Mouse (Mus musculus): ENCODE measurements around the gene Ptprm. TPM values are rescaled to one million over a fixed set of nuclear protein-coding genes. Genes with fewer than 3 reads are reported as not detected.
A peak's percentile ranks its signal among the peaks of the same experiment; 100 is the strongest.

The Ptprm gene
- total RNA-seq, 2 experiments from 2014 or later: 78.4 to 88.4 TPM

GRCm38 (mm10) chr17:67032021-67032420, 322.2 kb downstream of the Ptprm start:
- DNase-seq (ENCODE audit: low spot score): no peak
- intact Hi-C loops (cut with DNase I): no loop called here

DNA sequence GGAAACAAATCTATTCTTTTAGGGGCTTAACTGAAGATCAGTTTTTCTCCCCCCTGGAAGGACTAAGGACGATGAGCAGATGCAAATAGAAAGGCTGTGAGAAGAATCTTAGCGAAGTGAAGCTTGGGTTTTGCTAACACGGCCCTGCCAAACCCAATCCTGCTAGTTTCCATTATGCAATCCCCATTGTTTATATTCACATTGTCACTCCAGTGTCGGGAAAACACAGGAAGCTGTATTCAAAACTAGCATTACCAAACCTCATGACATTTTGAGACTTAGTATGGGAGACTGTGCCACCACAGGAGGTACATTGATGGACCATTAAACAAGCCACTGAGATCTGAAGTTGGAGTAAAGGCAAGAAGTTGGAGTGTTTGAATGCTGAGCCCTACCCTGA, 322.9 kb downstream of the Ptprm start:
- DNase-seq (ENCODE audit: low spot score): no peak
- intact Hi-C loops (cut with DNase I): no loop called here

GRCm38 (mm10) chr17:67027274-67027673, 327.0 kb downstream of the Ptprm start:
- DNase-seq (ENCODE audit: low spot score): no peak
- intact Hi-C loops (cut with DNase I): no loop called here

GRCm38 (mm10) chr17:67016501-67016900, 337.8 kb downstream of the Ptprm start:
- intact Hi-C loops (cut with DNase I): no loop called here
- no peak for DNase-seq (ENCODE audit: low spot score)

- DNase-seq (ENCODE audit: low spot score): no peak
- intact Hi-C loops (cut with DNase I): no loop called here
Measured at GRCm38 (mm10) chr17:67013217-67013616, 341.0 kb downstream of the Ptprm start.

DNA sequence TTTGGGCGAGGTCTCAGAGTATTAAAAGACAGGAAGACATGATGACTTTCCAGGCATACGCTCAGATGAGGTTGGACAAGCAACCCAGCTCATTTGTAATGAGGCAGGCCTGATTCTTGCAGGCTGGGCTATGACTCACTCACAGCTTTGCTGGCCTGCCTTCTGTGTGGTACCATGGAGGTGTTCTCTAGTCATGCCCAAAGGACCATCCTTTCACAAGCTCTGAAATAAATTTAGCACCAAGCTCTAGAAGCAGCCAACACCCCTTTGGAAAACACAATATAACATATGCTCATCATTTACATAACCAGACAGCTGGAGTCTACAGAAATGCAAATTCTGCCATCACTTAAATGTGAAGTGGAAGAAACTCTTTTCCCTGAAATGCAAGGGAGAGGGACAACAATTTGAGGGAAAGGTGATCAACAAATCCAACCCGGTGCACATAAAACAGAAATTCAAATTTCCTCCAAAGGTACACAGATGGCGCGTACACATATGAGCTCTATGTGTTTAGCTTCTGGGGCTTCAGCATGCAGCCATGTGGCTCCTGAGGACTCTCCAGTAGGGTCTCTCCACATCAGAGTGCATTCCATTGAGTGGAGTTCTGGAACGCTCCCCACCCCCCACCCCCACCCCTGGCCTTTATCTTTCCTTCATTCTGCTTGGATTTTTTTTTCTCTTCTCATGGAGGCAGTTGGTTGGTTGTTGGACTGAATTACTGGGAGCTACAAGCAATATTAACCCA, 342.2 kb downstream of the Ptprm start:
- no peak for DNase-seq (ENCODE audit: low spot score)
- intact Hi-C loops (cut with DNase I): no loop called here

- intact Hi-C loops (cut with DNase I): no loop called here
- DNase-seq (ENCODE audit: low spot score): no peak
Measured at GRCm38 (mm10) chr17:67010136-67010535, 344.1 kb downstream of the Ptprm start.

GRCm38 (mm10) chr17:67008137-67008536, 346.1 kb downstream of the Ptprm start:
- intact Hi-C loops (cut with DNase I): no loop called here
- DNase-seq (ENCODE audit: low spot score): no peak

DNA sequence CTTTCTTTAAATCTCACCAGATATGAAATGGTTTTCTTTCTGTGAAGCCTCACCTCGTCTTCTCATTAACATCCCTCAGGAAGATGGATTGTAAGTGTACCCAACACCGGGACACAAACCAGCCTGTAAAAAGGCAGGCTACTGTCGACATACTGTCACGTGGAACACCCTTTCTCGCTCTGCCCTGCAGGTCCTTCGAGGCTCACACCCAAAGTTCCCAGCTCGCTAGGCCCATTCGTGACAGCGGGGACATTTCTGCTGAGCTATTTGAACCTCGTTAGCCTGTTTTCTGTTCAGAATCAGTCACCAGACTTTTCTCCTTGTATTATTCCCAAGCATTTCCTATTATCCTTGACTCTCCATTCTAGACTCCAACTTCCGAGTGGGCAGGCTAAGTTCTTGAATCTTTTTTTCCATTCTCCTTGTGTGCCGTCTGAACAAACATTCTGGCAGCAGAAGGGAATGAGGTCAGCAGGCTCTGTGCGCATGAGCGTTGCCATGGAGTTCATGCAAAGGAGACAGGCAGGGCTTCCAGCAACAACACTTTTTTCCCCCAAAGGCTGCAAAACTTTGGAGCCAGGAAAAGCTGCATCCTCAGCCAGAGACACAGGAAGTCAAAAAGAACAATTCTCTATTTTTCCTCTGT, 347.4 kb downstream of the Ptprm start:
- intact Hi-C loops (cut with DNase I): no loop called here
- DNase-seq (ENCODE audit: low spot score): peak; percentile 90

GRCm38 (mm10) chr17:66996882-66997281, 357.4 kb downstream of the Ptprm start:
- intact Hi-C loops (cut with DNase I): no loop called here
- no peak for DNase-seq (ENCODE audit: low spot score)

DNA sequence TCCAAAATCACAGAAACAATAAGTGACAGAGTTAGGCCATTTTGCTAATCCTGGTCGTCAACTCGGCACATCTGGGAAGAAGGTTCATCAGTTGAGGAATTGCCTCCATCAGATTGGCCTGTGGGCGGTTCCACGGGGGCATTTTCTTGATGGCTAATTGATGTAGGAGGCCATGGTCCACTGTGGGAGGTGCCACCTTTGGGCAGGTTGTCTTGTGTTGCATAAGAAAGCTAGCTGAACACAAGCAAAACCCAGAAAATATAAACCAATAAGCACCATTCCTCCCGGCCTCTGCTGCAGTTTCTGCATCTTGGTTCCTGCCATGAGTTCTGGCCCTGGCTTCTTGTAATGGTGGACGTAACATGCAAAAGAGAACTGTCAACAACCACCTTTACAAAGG, 358.2 kb downstream of the Ptprm start:
- DNase-seq (ENCODE audit: low spot score): no peak
- intact Hi-C loops (cut with DNase I): no loop called here

DNA sequence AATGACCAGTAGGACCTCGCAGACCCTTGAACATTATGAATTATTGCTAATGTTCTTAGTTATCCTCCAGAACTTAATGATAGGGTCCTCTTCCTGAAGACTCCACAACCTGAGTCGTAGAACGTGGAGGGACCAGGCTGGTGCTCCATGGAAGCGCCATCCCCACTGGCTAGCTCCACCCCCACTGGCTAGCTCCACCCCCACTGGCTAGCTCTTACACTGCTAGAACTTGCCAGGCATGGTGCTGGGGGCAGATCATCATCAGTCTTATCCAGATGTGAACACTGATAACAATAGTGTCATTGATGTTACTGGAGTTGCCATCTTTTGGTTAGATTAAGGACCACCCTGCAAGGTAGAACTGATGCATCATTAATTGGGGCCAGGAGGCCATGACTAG, 362.4 kb downstream of the Ptprm start:
- intact Hi-C loops (cut with DNase I): no loop called here
- no peak for DNase-seq (ENCODE audit: low spot score)

- DNase-seq (ENCODE audit: low spot score): no peak
- intact Hi-C loops (cut with DNase I): no loop called here
Measured at GRCm38 (mm10) chr17:66990761-66991160, 363.5 kb downstream of the Ptprm start.

- intact Hi-C loops (cut with DNase I): no loop called here
- DNase-seq (ENCODE audit: low spot score): no peak
Measured at GRCm38 (mm10) chr17:66988014-66988413, 366.2 kb downstream of the Ptprm start.

DNA sequence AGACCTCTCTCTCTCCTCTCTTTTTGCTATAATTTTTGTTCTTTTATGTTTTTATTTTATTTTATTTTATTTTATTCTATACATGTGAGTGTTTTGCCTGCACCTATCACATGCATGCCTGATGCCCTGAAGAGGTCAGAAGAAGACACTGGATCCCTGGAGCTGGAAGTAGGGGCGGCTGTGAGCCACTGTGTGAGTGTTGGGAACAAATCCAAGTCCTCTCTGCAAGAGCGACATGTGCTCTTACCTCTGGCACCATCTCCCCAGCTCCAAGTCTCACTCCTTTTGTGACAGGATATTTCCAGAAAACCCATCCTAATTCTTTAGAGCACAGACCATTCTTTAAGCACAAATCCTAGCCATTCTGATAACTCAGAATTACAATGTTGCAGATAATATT, 372.6 kb downstream of the Ptprm start:
- DNase-seq (ENCODE audit: low spot score): no peak
- intact Hi-C loops (cut with DNase I): no loop called here

DNA sequence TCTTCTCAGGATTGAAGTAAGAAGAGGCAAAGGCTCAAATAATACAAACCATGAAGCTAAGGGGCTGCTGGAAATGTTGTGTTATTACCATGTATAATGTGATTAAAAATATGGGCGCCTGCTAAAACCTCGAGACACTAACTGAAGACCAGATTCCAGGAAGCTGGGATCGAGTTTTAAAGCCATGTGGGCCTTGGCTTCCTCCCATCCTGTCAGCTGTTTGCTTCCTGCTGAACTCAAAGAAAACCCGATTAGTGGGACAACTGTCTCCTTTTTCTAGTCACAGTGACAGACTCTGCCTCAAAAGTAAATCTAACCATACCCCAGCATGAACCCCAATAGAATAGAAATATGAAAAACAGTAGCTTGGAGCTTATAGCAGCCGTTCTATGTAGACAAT, 374.3 kb downstream of the Ptprm start:
- intact Hi-C loops (cut with DNase I): no loop called here

DNA sequence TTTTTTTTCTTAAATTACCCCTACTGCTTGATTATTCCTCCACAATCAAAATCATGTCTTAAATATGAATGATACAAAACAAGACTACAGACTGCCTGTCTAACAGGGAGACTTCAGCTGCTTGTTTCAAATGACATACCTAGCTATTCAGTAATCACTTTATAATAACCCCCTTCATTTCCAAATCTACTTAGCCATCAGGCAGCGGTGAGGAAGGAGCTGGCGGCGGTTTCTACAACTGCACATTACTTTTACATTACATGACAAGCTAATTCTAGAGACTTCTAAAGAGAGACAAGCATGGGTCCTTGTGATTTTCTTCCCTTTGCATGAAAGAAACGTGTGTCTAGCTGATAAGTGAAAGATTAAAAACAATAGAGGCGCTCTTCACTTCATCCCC, 377.8 kb downstream of the Ptprm start:
- DNase-seq (ENCODE audit: low spot score): no peak
- intact Hi-C loops (cut with DNase I): no loop called here

More for the DNA sequence above, 374.3 kb downstream of the Ptprm start:
- no peak for DNase-seq (ENCODE audit: low spot score)

- intact Hi-C loops (cut with DNase I): no loop called here
- no peak for DNase-seq (ENCODE audit: low spot score)
Measured at GRCm38 (mm10) chr17:66972976-66973375, 381.3 kb downstream of the Ptprm start.

DNA sequence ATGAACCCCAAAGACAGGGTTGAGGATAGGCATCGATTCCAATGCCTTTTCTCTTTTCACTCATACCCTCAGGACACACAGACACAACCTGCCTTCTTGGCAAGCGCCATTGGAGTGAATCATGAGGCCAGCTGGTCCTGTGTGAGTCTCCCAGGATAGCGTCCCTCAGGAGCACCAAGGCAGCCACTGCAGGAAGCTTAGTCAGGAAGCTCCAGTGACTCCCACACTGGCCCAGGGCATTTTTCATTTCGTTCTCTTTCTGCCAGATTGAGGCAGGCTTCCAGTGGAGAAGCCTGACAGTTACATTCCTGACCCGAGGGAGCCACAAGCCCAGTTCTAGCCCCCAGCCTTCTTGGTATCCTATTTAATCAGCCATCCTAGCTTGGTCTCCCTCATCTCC, 393.3 kb downstream of the Ptprm start:
- DNase-seq (ENCODE audit: low spot score): no peak

GRCm38 (mm10) chr17:66960557-66960956, 393.7 kb downstream of the Ptprm start:
- no peak for DNase-seq (ENCODE audit: low spot score)
- intact Hi-C loops (cut with DNase I): no loop called here

More for the DNA sequence above, 393.3 kb downstream of the Ptprm start:
- intact Hi-C loops (cut with DNase I): no loop called here

DNA sequence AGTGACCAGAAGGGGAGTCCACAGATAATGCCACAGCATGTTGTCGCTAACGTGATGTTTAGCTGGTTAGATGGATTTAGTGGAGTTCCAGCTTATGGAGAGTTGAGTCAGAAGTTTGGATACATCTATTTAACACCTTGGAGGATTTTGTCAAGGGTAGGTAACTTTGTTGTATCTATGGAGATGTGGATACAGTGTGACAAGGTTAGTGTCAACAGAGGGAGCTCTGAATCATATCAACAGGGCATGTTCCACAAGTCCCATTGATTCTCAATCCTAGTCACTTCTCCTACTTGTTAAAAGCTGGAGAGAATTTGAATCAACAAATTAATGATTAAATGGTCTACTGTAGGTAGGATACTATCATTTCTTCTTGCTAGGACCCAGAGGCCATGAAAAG, 394.4 kb downstream of the Ptprm start:
- DNase-seq (ENCODE audit: low spot score): no peak
- intact Hi-C loops (cut with DNase I): no loop called here

DNA sequence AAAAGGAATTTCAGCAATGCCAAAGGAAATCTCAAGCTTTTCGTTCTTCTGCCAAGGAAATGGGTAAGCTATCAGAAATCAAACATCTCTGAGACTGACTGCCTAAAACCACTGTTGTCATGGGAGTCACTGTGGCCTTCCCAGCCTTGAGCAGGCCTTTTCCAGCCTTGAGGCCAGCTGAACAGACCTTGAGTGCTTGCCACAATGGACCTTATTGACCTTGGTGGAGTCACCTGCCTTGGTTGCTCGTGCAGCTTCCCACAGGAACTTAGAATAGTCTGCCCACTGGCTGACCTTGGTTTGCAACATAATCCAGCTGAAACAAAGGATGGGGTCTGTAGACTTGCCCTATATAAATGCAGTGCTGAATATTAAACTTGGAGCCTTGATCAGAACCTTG, 395.5 kb downstream of the Ptprm start:
- intact Hi-C loops (cut with DNase I): no loop called here
- DNase-seq (ENCODE audit: low spot score): no peak

All from heart, postnatal 25 days (tissue).